Mouse (Mus musculus): ENCODE measurements around the gene Rrp7a. TPM values are rescaled to one million over a fixed set of nuclear protein-coding genes. Genes with fewer than 3 reads are reported as not detected.
A peak's percentile ranks its signal among the peaks of the same experiment; 100 is the strongest.

Rrp7a gene
- total RNA-seq, 1 experiment = 114 TPM

DNA sequence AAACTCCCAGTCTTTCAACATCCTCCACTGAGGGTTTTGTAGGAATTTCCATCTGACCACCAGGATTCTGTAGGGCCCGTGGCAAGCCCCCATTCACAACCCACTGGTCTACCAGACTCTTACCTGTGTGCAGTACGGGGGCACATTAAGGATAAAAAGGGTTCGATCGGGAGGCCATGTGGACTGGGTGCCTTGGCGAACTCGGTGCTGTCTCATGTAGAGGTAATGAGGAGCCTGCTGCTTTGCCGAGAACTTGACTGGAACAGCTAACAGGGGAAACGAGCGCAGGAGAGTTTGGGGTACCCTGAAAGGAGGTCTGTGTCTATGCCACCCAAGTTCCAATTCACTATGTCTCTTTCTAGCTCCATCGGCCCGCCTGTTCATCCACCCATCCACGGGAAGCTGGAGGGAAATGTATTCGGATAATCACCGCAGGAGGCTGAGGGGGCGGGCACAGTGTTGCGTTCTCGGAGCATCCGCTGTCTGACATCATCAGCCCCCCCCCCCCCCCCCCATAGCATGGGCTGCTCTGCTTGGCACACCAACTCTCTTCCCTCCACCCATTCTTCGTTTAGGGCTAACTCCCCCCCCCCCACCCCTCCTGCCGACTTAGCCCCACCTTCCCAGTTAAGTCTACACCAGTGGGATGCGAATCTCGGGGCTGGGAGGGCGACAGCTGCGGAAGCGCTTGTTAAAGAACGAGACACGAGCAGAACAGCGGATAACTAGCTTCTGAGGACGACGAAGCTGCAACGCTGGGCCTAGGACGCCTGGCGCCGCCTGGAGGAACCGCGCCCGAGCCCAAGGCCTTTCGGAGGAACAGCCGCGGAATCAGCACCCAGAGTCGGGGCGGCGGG lies 664 bp downstream of the Rrp7a start:
- no peaks in the 10 kb centered on the region for H3K9me3 ChIP-seq (ENCODE audit: control insufficient read depth, insufficient read depth, low read depth, low read length)
- peaks cover 44% of the 10 kb centered on the region for H3K36me3 ChIP-seq (ENCODE audit: control insufficient read depth, insufficient read depth, low read length, poor library complexity, severe bottlenecking)
- peak; percentile 39 for DNase-seq (ENCODE audit: low read depth, low spot score)
- in situ Hi-C loops (cut with MboI; ENCODE audit: low sequenced_read_pairs in 2 of 2, unreplicated experiment in 2 of 2) = no loop called here
- TF ChIP-seq CHD2 (IDR thresholded peaks at IDR 0.05; ENCODE audit: low read depth, low read length) (no peak), ZC3H11A (IDR thresholded peaks at IDR 0.05; ENCODE audit: borderline replicate concordance, low read depth, low read length) (no peak), ZNF384 (IDR thresholded peaks at IDR 0.05; ENCODE audit: low read depth, low read length) (no peak), HCFC1 (IDR thresholded peaks at IDR 0.05; ENCODE audit: borderline replicate concordance, insufficient read depth, low read length) (no peak), MAFK (IDR thresholded peaks at IDR 0.05; ENCODE audit: insufficient read depth, low read depth, low read length) (no peak)
- peaks cover 0 to 9% of the 10 kb centered on the region in 2 experiments; a peak in 1 of 4 replicates for H3K4me1 ChIP-seq (ENCODE audit: control insufficient read depth in 2 of 2, insufficient read depth in 2 of 2, low read length in 2 of 2, poor library complexity in 1 of 2)
- peak overlapping the region; percentile 92 for H3K9ac ChIP-seq (ENCODE audit: insufficient read depth, low read depth, low read length, poor library complexity, severe bottlenecking)
- H3K27ac ChIP-seq (ENCODE audit: insufficient read depth, low read depth, low read length, poor library complexity, severe bottlenecking) = peak overlapping the region; percentile 22
- peak overlapping the region; percentile 78 to 90 for H3K4me3 ChIP-seq (ENCODE audit: insufficient read depth in 1 of 2, low read depth in 1 of 2, low read length in 2 of 2, poor library complexity in 1 of 2, severe bottlenecking in 1 of 2)

DNA sequence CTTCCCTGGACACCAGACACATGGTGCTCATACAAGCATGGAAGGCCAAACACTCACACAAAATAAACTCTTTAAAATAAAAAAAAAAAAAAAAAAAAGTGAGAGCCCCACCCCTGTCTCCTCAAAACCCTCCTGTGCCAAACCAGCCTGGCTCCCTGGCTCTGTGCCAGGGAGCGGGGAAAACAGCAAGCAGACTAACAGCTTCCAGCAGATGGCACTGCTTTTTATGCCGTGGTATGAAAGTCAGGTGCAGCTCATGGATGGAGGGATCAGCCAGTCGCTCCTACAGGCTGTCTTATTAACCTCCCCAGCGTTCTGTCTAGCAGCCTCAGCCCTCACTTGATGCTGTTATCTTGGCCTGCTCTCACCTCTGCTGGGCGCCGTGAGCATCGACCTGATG lies 4.2 kb downstream of the Rrp7a start:
- Histone ChIP-seq H3K9ac (ENCODE audit: insufficient read depth, low read depth, low read length, poor library complexity, severe bottlenecking) (no peak overlapping the region), H3K36me3 (ENCODE audit: control insufficient read depth, insufficient read depth, low read length, poor library complexity, severe bottlenecking) (peaks cover 41% of the 10 kb centered on the region), H3K27ac (ENCODE audit: insufficient read depth, low read depth, low read length, poor library complexity, severe bottlenecking) (no peak overlapping the region), H3K4me1 (ENCODE audit: control insufficient read depth in 2 of 2, insufficient read depth in 2 of 2, low read length in 2 of 2, poor library complexity in 1 of 2) (peaks cover 0 to 12% of the 10 kb centered on the region in 2 experiments; a peak in 1 of 4 replicates), H3K4me3 (ENCODE audit: insufficient read depth in 1 of 2, low read depth in 1 of 2, low read length in 2 of 2, poor library complexity in 1 of 2, severe bottlenecking in 1 of 2) (no peak overlapping the region), H3K9me3 (ENCODE audit: control insufficient read depth, insufficient read depth, low read depth, low read length) (no peaks in the 10 kb centered on the region)
- DNase-seq (ENCODE audit: low read depth, low spot score) = no peak
- no peak for TF ChIP-seq MAFK (IDR thresholded peaks at IDR 0.05; ENCODE audit: insufficient read depth, low read depth, low read length)
- TF ChIP-seq CHD2 (IDR thresholded peaks at IDR 0.05; ENCODE audit: low read depth, low read length) = no peak
- 0 out of 2 replicates have a peak, but pooled peaks have one; percentile 20 for TF ChIP-seq ZNF384 (IDR thresholded peaks at IDR 0.05; ENCODE audit: low read depth, low read length)
- TF ChIP-seq HCFC1 (IDR thresholded peaks at IDR 0.05; ENCODE audit: borderline replicate concordance, insufficient read depth, low read length) = no peak
- no peak for TF ChIP-seq ZC3H11A (IDR thresholded peaks at IDR 0.05; ENCODE audit: borderline replicate concordance, low read depth, low read length)
- in situ Hi-C loops (cut with MboI; ENCODE audit: low sequenced_read_pairs in 2 of 2, unreplicated experiment in 2 of 2) = no loop called here

DNA sequence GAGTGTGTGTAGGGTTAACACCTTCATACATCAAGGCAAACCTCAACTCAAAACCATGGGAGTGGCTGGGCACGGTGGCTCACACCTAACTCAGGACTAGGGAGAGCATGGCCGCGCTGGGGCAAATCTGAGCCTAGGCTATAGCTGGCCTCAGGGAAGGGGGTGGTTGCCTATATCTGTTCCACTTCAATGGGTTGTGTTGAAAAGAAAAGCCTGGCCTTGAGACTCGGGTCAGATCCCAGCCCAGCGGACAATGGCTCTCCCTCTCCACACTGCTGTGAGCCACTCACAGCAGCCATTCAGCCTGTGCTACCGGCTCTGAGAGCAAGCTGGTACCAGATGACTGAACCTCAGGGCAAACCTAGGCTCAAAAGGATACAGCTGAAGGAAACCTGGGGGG lies 7.5 kb downstream of the Rrp7a start:
- Histone ChIP-seq H3K9me3 (ENCODE audit: control insufficient read depth, insufficient read depth, low read depth, low read length) (peaks cover 5% of the 10 kb centered on the region), H3K9ac (ENCODE audit: insufficient read depth, low read depth, low read length, poor library complexity, severe bottlenecking) (no peak overlapping the region), H3K4me1 (ENCODE audit: control insufficient read depth in 2 of 2, insufficient read depth in 2 of 2, low read length in 2 of 2, poor library complexity in 1 of 2) (peaks cover 0 to 10% of the 10 kb centered on the region in 2 experiments; a peak in 1 of 4 replicates), H3K4me3 (ENCODE audit: insufficient read depth in 1 of 2, low read depth in 1 of 2, low read length in 2 of 2, poor library complexity in 1 of 2, severe bottlenecking in 1 of 2) (no peak overlapping the region), H3K27ac (ENCODE audit: insufficient read depth, low read depth, low read length, poor library complexity, severe bottlenecking) (no peak overlapping the region), H3K36me3 (ENCODE audit: control insufficient read depth, insufficient read depth, low read length, poor library complexity, severe bottlenecking) (peaks cover 42% of the 10 kb centered on the region)
- DNase-seq (ENCODE audit: low read depth, low spot score) = no peak
- TF ChIP-seq ZNF384 (IDR thresholded peaks at IDR 0.05; ENCODE audit: low read depth, low read length) (no peak), CHD2 (IDR thresholded peaks at IDR 0.05; ENCODE audit: low read depth, low read length) (no peak), ZC3H11A (IDR thresholded peaks at IDR 0.05; ENCODE audit: borderline replicate concordance, low read depth, low read length) (no peak), HCFC1 (IDR thresholded peaks at IDR 0.05; ENCODE audit: borderline replicate concordance, insufficient read depth, low read length) (no peak), MAFK (IDR thresholded peaks at IDR 0.05; ENCODE audit: insufficient read depth, low read depth, low read length) (no peak)
- in situ Hi-C loops (cut with MboI; ENCODE audit: low sequenced_read_pairs in 2 of 2, unreplicated experiment in 2 of 2) = no loop called here

GRCm38 (mm10) chr15:83114106-83114505 lies 8.5 kb downstream of the Rrp7a start:
- Histone ChIP-seq H3K4me1 (ENCODE audit: control insufficient read depth in 2 of 2, insufficient read depth in 2 of 2, low read length in 2 of 2, poor library complexity in 1 of 2) (peaks cover 0 to 10% of the 10 kb centered on the region in 2 experiments; a peak in 1 of 4 replicates), H3K36me3 (ENCODE audit: control insufficient read depth, insufficient read depth, low read length, poor library complexity, severe bottlenecking) (peaks cover 34% of the 10 kb centered on the region), H3K4me3 (ENCODE audit: insufficient read depth in 1 of 2, low read depth in 1 of 2, low read length in 2 of 2, poor library complexity in 1 of 2, severe bottlenecking in 1 of 2) (no peak overlapping the region), H3K9ac (ENCODE audit: insufficient read depth, low read depth, low read length, poor library complexity, severe bottlenecking) (no peak overlapping the region), H3K27ac (ENCODE audit: insufficient read depth, low read depth, low read length, poor library complexity, severe bottlenecking) (no peak overlapping the region), H3K9me3 (ENCODE audit: control insufficient read depth, insufficient read depth, low read depth, low read length) (peaks cover 5% of the 10 kb centered on the region)
- in situ Hi-C loops (cut with MboI; ENCODE audit: low sequenced_read_pairs in 2 of 2, unreplicated experiment in 2 of 2) = no loop called here
- no peak for DNase-seq (ENCODE audit: low read depth, low spot score)
- TF ChIP-seq HCFC1 (IDR thresholded peaks at IDR 0.05; ENCODE audit: borderline replicate concordance, insufficient read depth, low read length) (no peak), MAFK (IDR thresholded peaks at IDR 0.05; ENCODE audit: insufficient read depth, low read depth, low read length) (no peak), CHD2 (IDR thresholded peaks at IDR 0.05; ENCODE audit: low read depth, low read length) (no peak), ZNF384 (IDR thresholded peaks at IDR 0.05; ENCODE audit: low read depth, low read length) (no peak), ZC3H11A (IDR thresholded peaks at IDR 0.05; ENCODE audit: borderline replicate concordance, low read depth, low read length) (no peak)

All from ES-E14 (cell line).